Mouse (Mus musculus): ENCODE measurements at regions not wholly inside any gene's neighbourhood (a gene's known extent, or its start where the extent isn't known, plus 50 kb on each side); places are given as distances from the start of the nearest gene placed in this dataset.

DNA sequence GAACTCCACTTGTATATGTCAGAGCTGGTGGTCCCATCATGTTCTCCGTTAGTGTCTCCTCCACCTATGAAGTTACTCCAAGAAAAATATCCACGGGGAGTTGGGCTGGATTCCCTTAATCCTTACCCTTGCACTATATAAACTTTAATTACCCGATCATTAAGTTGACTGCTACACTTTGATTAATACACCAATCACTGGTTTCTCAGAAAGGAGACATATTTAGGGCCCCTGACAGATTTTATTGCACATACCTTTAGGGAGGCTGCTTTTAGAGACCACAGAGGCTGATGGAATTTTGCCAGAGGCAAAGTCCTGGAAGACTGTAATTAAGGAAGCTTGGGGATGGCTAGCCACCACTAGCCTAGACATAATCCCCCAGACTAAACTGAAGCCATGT, 457.3 kb downstream of the Fat4 start:
- TF ChIP-seq CTCF (IDR thresholded peaks at IDR 0.05; ENCODE audit: low read depth, low read length), result no peak
- no peak for TF ChIP-seq POLR2A (IDR thresholded peaks at IDR 0.05; ENCODE audit: insufficient read depth, low read length)
- TF ChIP-seq EP300 (IDR thresholded peaks at IDR 0.05; ENCODE audit: insufficient read depth, low read depth, low read length), result no peak
